Mouse (Mus musculus) CH12.LX (cell line): ENCODE data around the gene Me1. TPM values are rescaled to one million over a fixed set of nuclear protein-coding genes. Genes with fewer than 3 reads are reported as not detected.

ENCODE experiments used
- DNase-seq: peaks from one replicate; pipeline ENCODE4 v3.0.0-alpha.2; 2013; ENCODE audit errors: extremely low read depth
- H3K27ac ChIP-seq: 2 replicates; pipeline ENCODE4 v1.5.1; 2012; ENCODE audit warnings: low read depth, mild to moderate bottlenecking, control low read depth, moderate library complexity; ENCODE audit not compliant: insufficient read depth
- H3K27me3 ChIP-seq: replicated peaks from 2 replicates; pipeline ENCODE3; 2012; ENCODE audit warnings: inconsistent platforms
- H3K36me3 ChIP-seq, 2 experiments: replicated peaks in 1 of 2; 2 replicates each; pipeline versions ENCODE3 to v1.6.1; 2012; ENCODE audit warnings: inconsistent platforms in 1 of 2, low read length in 1 of 2, mild to moderate bottlenecking in 1 of 2, mixed read lengths in 1 of 2, moderate library complexity in 1 of 2; ENCODE audit not compliant: control insufficient read depth in 1 of 2, insufficient read depth in 1 of 2
- H3K4me1 ChIP-seq, 2 experiments: 2 replicates each; pipeline ENCODE4 v1.6.1; 2012; ENCODE audit warnings: inconsistent platforms in 1 of 2, moderate library complexity in 1 of 2; ENCODE audit not compliant: insufficient read depth in 2 of 2, control insufficient read depth in 1 of 2
- H3K4me2 ChIP-seq: 2 replicates; pipeline ENCODE4 v1.6.1; 2012; ENCODE audit warnings: low read depth, mild to moderate bottlenecking, control low read depth; ENCODE audit not compliant: poor library complexity, insufficient read depth, severe bottlenecking
- H3K4me3 ChIP-seq, 3 experiments: fragments of 150-350 bp in 1 of 3; sonication (generic) in 1 of 3; replicated peaks in 1 of 3; 2 replicates each; pipeline versions ENCODE3 to v1.5.1; 2011 to 2012; ENCODE audit warnings: low read depth in 2 of 3, low read length in 2 of 3, mild to moderate bottlenecking in 2 of 3, moderate library complexity in 2 of 3, control low read depth in 1 of 3, improper control_type of control experiment in 1 of 3, inconsistent platforms in 1 of 3, mixed read lengths in 1 of 3; ENCODE audit not compliant: poor library complexity in 1 of 3
- H3K79me2 ChIP-seq: replicated peaks from 2 replicates; pipeline ENCODE4 v1.6.1; 2012; ENCODE audit warnings: mild to moderate bottlenecking, moderate library complexity; ENCODE audit not compliant: control insufficient read depth, poor library complexity, insufficient read depth, severe bottlenecking; ENCODE audit errors: extremely low read depth
- H3K9ac ChIP-seq: 2 replicates; pipeline ENCODE4 v1.6.1; 2012; ENCODE audit warnings: low read depth, mild to moderate bottlenecking, control low read depth, moderate library complexity; ENCODE audit not compliant: insufficient read depth
- H3K9me3 ChIP-seq: replicated peaks from 2 replicates; pipeline ENCODE3; 2012; ENCODE audit warnings: low read length, inconsistent platforms, mixed read lengths
- BHLHE40 ChIP-seq: IDR thresholded peaks from 2 replicates; pipeline ENCODE4 v1.6.1; 2011; ENCODE audit warnings: mild to moderate bottlenecking, low read depth, low read length, improper control_type of control experiment
- CHD1 ChIP-seq: IDR thresholded peaks from 2 replicates; pipeline ENCODE4 v1.6.1; 2012; ENCODE audit warnings: low read depth, low read length, improper control_type of control experiment, inconsistent platforms
- CHD2 ChIP-seq: IDR thresholded peaks from 2 replicates; pipeline ENCODE4 v1.6.1; 2011; ENCODE audit warnings: low read length, improper control_type of control experiment
- CTCF ChIP-seq, 2 experiments: IDR thresholded peaks in 1 of 2; conservative IDR thresholded peaks in 1 of 2; 2 replicates each; pipeline ENCODE4 v1.5.1; 2011 to 2012; ENCODE audit warnings: low read depth in 2 of 2, low read length in 2 of 2, improper control_type of control experiment in 1 of 2, inconsistent platforms in 1 of 2, mild to moderate bottlenecking in 1 of 2, moderate library complexity in 1 of 2
- E2F4 ChIP-seq: IDR thresholded peaks from 2 replicates; pipeline ENCODE4 v1.6.1; 2011; ENCODE audit warnings: low read depth, low read length, improper control_type of control experiment; ENCODE audit not compliant: insufficient replicate concordance
- ELF1 ChIP-seq: IDR thresholded peaks from 2 replicates; pipeline ENCODE4 v1.6.1; 2014; ENCODE audit warnings: low read depth, mild to moderate bottlenecking, inconsistent platforms, low read length, improper control_type of control experiment
- EP300 ChIP-seq: IDR thresholded peaks from 2 replicates; pipeline ENCODE4 v1.6.1; 2011; ENCODE audit warnings: low read length, improper control_type of control experiment
- ETS1 ChIP-seq: conservative IDR thresholded peaks from 2 replicates; pipeline ENCODE4 v1.6.1; 2012; ENCODE audit warnings: low read depth, mild to moderate bottlenecking, inconsistent platforms, low read length, improper control_type of control experiment, moderate library complexity
- GABPA ChIP-seq: IDR thresholded peaks from 2 replicates; pipeline ENCODE4 v1.6.1; 2012; ENCODE audit warnings: low read depth, low read length, improper control_type of control experiment, inconsistent platforms; ENCODE audit not compliant: insufficient replicate concordance
- HCFC1 ChIP-seq: IDR thresholded peaks from 2 replicates; pipeline ENCODE4 v1.6.1; 2012; ENCODE audit warnings: low read depth, mild to moderate bottlenecking, inconsistent platforms, low read length, improper control_type of control experiment
- IRF4 ChIP-seq: IDR thresholded peaks from 2 replicates; pipeline ENCODE4 v1.6.1; 2014; ENCODE audit warnings: low read depth, mild to moderate bottlenecking, inconsistent platforms, low read length, improper control_type of control experiment
- JUN ChIP-seq: IDR thresholded peaks from 2 replicates; pipeline ENCODE4 v1.6.1; 2011; ENCODE audit warnings: low read depth, mild to moderate bottlenecking, low read length, improper control_type of control experiment, moderate library complexity; ENCODE audit not compliant: insufficient read depth
- JUND ChIP-seq: conservative IDR thresholded peaks from 2 replicates; pipeline ENCODE4 v1.6.1; 2011; ENCODE audit warnings: low read depth, low read length, improper control_type of control experiment
- KAT2A ChIP-seq: IDR thresholded peaks from 2 replicates; pipeline ENCODE4 v1.6.1; 2012; ENCODE audit warnings: low read length, improper control_type of control experiment, inconsistent platforms; ENCODE audit not compliant: insufficient replicate concordance
- MAFK ChIP-seq: IDR thresholded peaks from 2 replicates; pipeline ENCODE4 v1.6.1; 2011; ENCODE audit warnings: low read length, improper control_type of control experiment; ENCODE audit not compliant: insufficient replicate concordance
- MAX ChIP-seq: IDR thresholded peaks from 2 replicates; pipeline ENCODE4 v1.6.1; 2011; ENCODE audit warnings: low read length, improper control_type of control experiment
- MAZ ChIP-seq: IDR thresholded peaks from 2 replicates; pipeline ENCODE4 v1.6.1; 2012; ENCODE audit warnings: low read depth, mild to moderate bottlenecking, inconsistent platforms, low read length, improper control_type of control experiment, moderate library complexity
- MEF2A ChIP-seq: IDR thresholded peaks from 2 replicates; pipeline ENCODE4 v1.6.1; 2014; ENCODE audit warnings: low read depth, mild to moderate bottlenecking, inconsistent platforms, low read length, improper control_type of control experiment, borderline replicate concordance
- MXI1 ChIP-seq: IDR thresholded peaks from 2 replicates; pipeline ENCODE4 v1.6.1; 2011; ENCODE audit warnings: mild to moderate bottlenecking, low read depth, low read length, improper control_type of control experiment
- MYC ChIP-seq: IDR thresholded peaks from 2 replicates; pipeline ENCODE4 v1.6.1; 2011; ENCODE audit warnings: low read depth, mild to moderate bottlenecking, improper control_type of control experiment, low read length
- NELFE ChIP-seq: IDR thresholded peaks from 2 replicates; pipeline ENCODE4 v1.6.1; 2011; ENCODE audit warnings: low read depth, low read length, improper control_type of control experiment
- NRF1 ChIP-seq: IDR thresholded peaks from 2 replicates; pipeline ENCODE4 v1.6.1; 2014; ENCODE audit warnings: low read depth, mild to moderate bottlenecking, inconsistent platforms, low read length, improper control_type of control experiment, moderate library complexity
- PAX5 ChIP-seq: IDR thresholded peaks from 2 replicates; pipeline ENCODE4 v1.6.1; 2012; ENCODE audit warnings: low read length, inconsistent platforms, mixed read lengths
- POLR2A ChIP-seq: IDR thresholded peaks from 2 replicates; pipeline ENCODE4 v1.6.1; 2011; ENCODE audit warnings: low read depth, mild to moderate bottlenecking, improper control_type of control experiment, low read length
- POLR2AphosphoS2 ChIP-seq: IDR thresholded peaks from 2 replicates; pipeline ENCODE4 v1.6.1; 2011; ENCODE audit warnings: low read depth, low read length, improper control_type of control experiment
- RAD21 ChIP-seq: IDR thresholded peaks from 2 replicates; pipeline ENCODE4 v1.6.1; 2011; ENCODE audit warnings: low read depth, mild to moderate bottlenecking, low read length, improper control_type of control experiment, moderate library complexity
- SIN3A ChIP-seq: IDR thresholded peaks from 2 replicates; pipeline ENCODE4 v1.6.1; 2012; ENCODE audit warnings: low read length, improper control_type of control experiment, inconsistent platforms
- SMC3 ChIP-seq: IDR thresholded peaks from 2 replicates; pipeline ENCODE4 v1.6.1; 2011; ENCODE audit warnings: low read depth, low read length, improper control_type of control experiment
- TBP ChIP-seq: conservative IDR thresholded peaks from 2 replicates; pipeline ENCODE4 v1.6.1; 2011; ENCODE audit warnings: low read depth, low read length, improper control_type of control experiment
- TCF12 ChIP-seq: IDR thresholded peaks from 2 replicates; pipeline ENCODE4 v1.6.1; 2014; ENCODE audit warnings: low read depth, mild to moderate bottlenecking, inconsistent platforms, low read length, improper control_type of control experiment
- UBTF ChIP-seq: IDR thresholded peaks from 2 replicates; pipeline ENCODE4 v1.6.1; 2012; ENCODE audit warnings: low read depth, mild to moderate bottlenecking, inconsistent platforms, low read length, improper control_type of control experiment, moderate library complexity
- USF1 ChIP-seq: IDR thresholded peaks from 2 replicates; pipeline ENCODE4 v1.6.1; 2014; ENCODE audit warnings: low read depth, mild to moderate bottlenecking, inconsistent platforms, low read length, improper control_type of control experiment
- USF2 ChIP-seq: conservative IDR thresholded peaks from 2 replicates; pipeline ENCODE4 v1.6.1; 2011; ENCODE audit warnings: low read depth, low read length, improper control_type of control experiment
- ZC3H11A ChIP-seq: IDR thresholded peaks from 2 replicates; pipeline ENCODE4 v1.6.1; 2012; ENCODE audit warnings: low read depth, mild to moderate bottlenecking, inconsistent platforms, low read length, improper control_type of control experiment
- ZKSCAN1 ChIP-seq: IDR thresholded peaks from 2 replicates; pipeline ENCODE4 v1.6.1; 2012; ENCODE audit warnings: low read depth, inconsistent platforms, low read length, improper control_type of control experiment, borderline replicate concordance
- ZNF384 ChIP-seq: IDR thresholded peaks from 2 replicates; pipeline ENCODE4 v1.6.1; 2012; ENCODE audit warnings: low read depth, low read length, improper control_type of control experiment, inconsistent platforms
- dilution Hi-C: fragments of 300-500 bp; cut with MboI; formaldehyde crosslinking; loops from 2 replicates; pipeline ENCODE4 v1.14.3; 2020; ENCODE audit warnings: low sequenced_read_pairs; ENCODE audit not compliant: extremely low pct_unique_long_range_greater_than_20kb, extremely low pct_ligation_motif_present
- in situ Hi-C: fragments of 300-500 bp; cut with MboI; formaldehyde crosslinking; loops from 3 replicates; pipeline ENCODE4 v1.14.3; 2019; ENCODE audit warnings: low sequenced_read_pairs, low pct_ligation_motif_present, low pct_unique_long_range_greater_than_20kb, mixed read lengths
- polyA plus RNA-seq: library from polyadenylated mRNA; unstranded; fragments of >175 nt; gene quantifications from 2 replicates; pipeline ENCODE4 v1.2.1, GENCODE M21; 2012; ENCODE audit warnings: low read depth; ENCODE audit not compliant: insufficient read length
- total RNA-seq, 2 experiments: library from RNA; depleted of rRNA; stranded (reverse); fragments of 300-350 nt in 1 of 2; fragments of >200 nt in 1 of 2; gene quantifications; 2 replicates each; pipeline ENCODE4 v1.2.3; 2012 to 2014

The Me1 gene
- total and polyA plus RNA-seq, 3 experiments: 9.4 to 39.9 (median 16.7) TPM

GRCm38 (mm10) chr9:86624039-86624438 lies 71.7 kb downstream of the Me1 start:
- Histone ChIP-seq H3K79me2 (no peaks in the 10 kb centered on the region), H3K9me3 (no peaks in the 10 kb centered on the region), H3K27ac (peak overlapping the region; percentile 79), H3K27me3 (no peaks in the 10 kb centered on the region), H3K4me1 (peaks cover 10 to 47% of the 10 kb centered on the region in 2 experiments), H3K4me3 (peak overlapping the region in 1 of 3 experiments; percentile 33), H3K4me2 (peak overlapping the region; percentile 91), H3K36me3 (peaks cover 0 to 22% of the 10 kb centered on the region in 2 experiments), H3K9ac (peak overlapping the region; percentile 41)
- dilution Hi-C loops: no loop called here
- in situ Hi-C loops: no loop called here
- peak; percentile 85 for DNase-seq
- no peak for TF ChIP-seq GABPA
- no peak for TF ChIP-seq HCFC1
- no peak for TF ChIP-seq POLR2A
- no peak for TF ChIP-seq JUN
- TF ChIP-seq MXI1: no peak
- no peak for TF ChIP-seq MAX
- no peak for TF ChIP-seq KAT2A
- no peak for TF ChIP-seq NRF1
- TF ChIP-seq USF2: no peak
- TF ChIP-seq MEF2A: peak; percentile 89
- TF ChIP-seq MAZ: no peak
- TF ChIP-seq TCF12: peak; percentile 65; the same call in 1 of the 2 replicates
- no peak for TF ChIP-seq ZC3H11A
- no peak for TF ChIP-seq ZKSCAN1
- TF ChIP-seq PAX5: no peak
- no peak for TF ChIP-seq CHD1
- no peak for TF ChIP-seq E2F4
- peak; percentile 75 for TF ChIP-seq IRF4
- no peak for TF ChIP-seq UBTF
- 0 out of 2 replicates have a peak, but pooled peaks have one; percentile 10 for TF ChIP-seq CHD2
- TF ChIP-seq NELFE: no peak; the same call in 1 of the 2 replicates
- 0 out of 2 replicates have a peak, but pooled peaks have one; percentile 15 for TF ChIP-seq TBP
- TF ChIP-seq BHLHE40: peak; percentile 56; the same call in 1 of the 2 replicates
- no peak for TF ChIP-seq USF1
- no peak for TF ChIP-seq SMC3
- peak; percentile 41; the same call in 1 of the 2 replicates for TF ChIP-seq EP300
- TF ChIP-seq ZNF384: no peak
- 0 out of 2 replicates have a peak, but pooled peaks have one; percentile 6 for TF ChIP-seq ELF1
- TF ChIP-seq SIN3A: peak; percentile 54; the same call in 1 of the 2 replicates
- TF ChIP-seq ETS1: peak; percentile 79
- no peak for TF ChIP-seq CTCF (conservative IDR thresholded peaks at IDR 0.05 in 1 of 2, IDR thresholded peaks at IDR 0.05 in 1 of 2; ENCODE audit: low read depth in 2 of 2, low read length in 2 of 2)
- no peak for TF ChIP-seq JUND
- peak; percentile 62; the same call in 1 of the 2 replicates for TF ChIP-seq MAFK
- TF ChIP-seq POLR2AphosphoS2: no peak
- no peak for TF ChIP-seq RAD21
- TF ChIP-seq MYC: no peak; the same call in 1 of the 2 replicates
